Mouse (Mus musculus): ENCODE results near the gene Lrrn4cl. TPM values are rescaled to one million over a fixed set of nuclear protein-coding genes. Genes with fewer than 3 reads are reported as not detected.

The Lrrn4cl gene
- 0.77 and 0.78 TPM in 2 replicates for polyA plus RNA-seq (2016; fragmentation: Nextera tagmentation; extraction: Ambion mirVana)

GRCm38 (mm10) chr19:8850402-8850901 lies at the start of gene Lrrn4cl:
Gene Lrrn4cl, plus strand, starts transcription at chr19:8850768.
- 18% methylated on average over 7 of the region's 7 CpGs for WGBS
- Histone ChIP-seq H3K27ac (ENCODE audit: poor library complexity, severe bottlenecking) (peak within 1 kb of the TSS; percentile 55), H3K4me1 (replicated peaks) (peaks cover 9% of the 10 kb centered on the region), H3K9ac (0 out of 2 replicates have a peak within 1 kb of the TSS, but pooled peaks have one; percentile 44), H3K4me3 (no peak within 1 kb of the TSS), H3K27me3 (replicated peaks) (no peaks in the 10 kb centered on the region), H3K4me2 (peak within 1 kb of the TSS; percentile 44), H3K9me3 (replicated peaks) (no peaks in the 10 kb centered on the region), H3K36me3 (peaks cover 33% of the 10 kb centered on the region)
- ATAC-seq (ENCODE audit: insufficient number of reproducible peaks, low FRiP score): peak; percentile 44; the same call in 1 of the 2 replicates

- Histone ChIP-seq H3K9me3 (replicated peaks) (no peaks in the 10 kb centered on the region), H3K4me1 (replicated peaks) (peaks cover 17% of the 10 kb centered on the region), H3K27ac (ENCODE audit: poor library complexity, severe bottlenecking) (peak within 1 kb of the TSS; percentile 69), H3K27me3 (replicated peaks) (no peaks in the 10 kb centered on the region), H3K4me3 (peak within 1 kb of the TSS; percentile 67), H3K36me3 (peaks cover 28% of the 10 kb centered on the region), H3K9ac (peak within 1 kb of the TSS; percentile 64), H3K4me2 (peak within 1 kb of the TSS; percentile 72)
- peak; percentile 97 for ATAC-seq (ENCODE audit: insufficient number of reproducible peaks, low FRiP score)
- under 1% methylated on average over 29 of the region's 30 CpGs for WGBS
Measured at GRCm38 (mm10) chr19:8802130-8802821, 48.3 kb upstream of the Lrrn4cl start, which contains the start of gene Zbtb3. Gene Zbtb3, plus strand, starts transcription at chr19:8802555.

GRCm38 (mm10) chr19:8803204-8803780 lies 47.3 kb upstream of the Lrrn4cl start:
- Histone ChIP-seq H3K27ac (ENCODE audit: poor library complexity, severe bottlenecking) (no peak overlapping the region), H3K4me2 (peak overlapping the region; percentile 72), H3K4me3 (0 out of 2 replicates have a peak overlapping the region, but pooled peaks have one; percentile 67), H3K4me1 (replicated peaks) (peaks cover 12% of the 10 kb centered on the region), H3K9ac (no peak overlapping the region), H3K9me3 (replicated peaks) (no peaks in the 10 kb centered on the region), H3K36me3 (peaks cover 38% of the 10 kb centered on the region), H3K27me3 (replicated peaks) (no peaks in the 10 kb centered on the region)
- 85% methylated on average over 9 of the region's 9 CpGs for WGBS
- no peak for ATAC-seq (ENCODE audit: insufficient number of reproducible peaks, low FRiP score)

- 86% methylated on average over 11 of the region's 11 CpGs for WGBS
- Histone ChIP-seq H3K4me3 (no peak overlapping the region), H3K27ac (ENCODE audit: poor library complexity, severe bottlenecking) (no peak overlapping the region), H3K4me1 (replicated peaks) (peaks cover 12% of the 10 kb centered on the region), H3K9me3 (replicated peaks) (no peaks in the 10 kb centered on the region), H3K4me2 (no peak overlapping the region), H3K9ac (no peak overlapping the region), H3K36me3 (peaks cover 43% of the 10 kb centered on the region), H3K27me3 (replicated peaks) (no peaks in the 10 kb centered on the region)
- no peak for ATAC-seq (ENCODE audit: insufficient number of reproducible peaks, low FRiP score)
Measured at GRCm38 (mm10) chr19:8803879-8804660, 46.5 kb upstream of the Lrrn4cl start.

GRCm38 (mm10) chr19:8806810-8807209 lies 43.8 kb upstream of the Lrrn4cl start:
- WGBS: 89% methylated on average over 5 of the region's 5 CpGs
- Histone ChIP-seq H3K4me2 (no peak overlapping the region), H3K27me3 (replicated peaks) (no peaks in the 10 kb centered on the region), H3K9ac (no peak overlapping the region), H3K27ac (ENCODE audit: poor library complexity, severe bottlenecking) (no peak overlapping the region), H3K36me3 (peaks cover 64% of the 10 kb centered on the region), H3K4me1 (replicated peaks) (peaks cover 12% of the 10 kb centered on the region), H3K9me3 (replicated peaks) (no peaks in the 10 kb centered on the region), H3K4me3 (no peak overlapping the region)
- no peak for ATAC-seq (ENCODE audit: insufficient number of reproducible peaks, low FRiP score)

GRCm38 (mm10) chr19:8815812-8816211 lies 34.8 kb upstream of the Lrrn4cl start:
- Histone ChIP-seq H3K4me2 (no peak overlapping the region), H3K4me1 (replicated peaks) (peaks cover 15% of the 10 kb centered on the region), H3K4me3 (no peak overlapping the region), H3K27ac (ENCODE audit: poor library complexity, severe bottlenecking) (no peak overlapping the region), H3K36me3 (peaks cover 54% of the 10 kb centered on the region), H3K9me3 (replicated peaks) (no peaks in the 10 kb centered on the region), H3K9ac (no peak overlapping the region), H3K27me3 (replicated peaks) (no peaks in the 10 kb centered on the region)
- no peak for ATAC-seq (ENCODE audit: insufficient number of reproducible peaks, low FRiP score)
- 81% methylated on average over 11 of the region's 11 CpGs for WGBS

- Histone ChIP-seq H3K4me3 (no peak overlapping the region), H3K27me3 (replicated peaks) (no peaks in the 10 kb centered on the region), H3K36me3 (peaks cover 45% of the 10 kb centered on the region), H3K27ac (ENCODE audit: poor library complexity, severe bottlenecking) (no peak overlapping the region), H3K4me2 (peak overlapping the region; percentile 17; the same call in 1 of the 2 replicates), H3K9ac (peak overlapping the region; percentile 30; the same call in 1 of the 2 replicates), H3K4me1 (replicated peaks) (peaks cover 18% of the 10 kb centered on the region), H3K9me3 (replicated peaks) (no peaks in the 10 kb centered on the region)
- ATAC-seq (ENCODE audit: insufficient number of reproducible peaks, low FRiP score): no peak
- 82% methylated on average over 3 of the region's 3 CpGs for WGBS
Measured at GRCm38 (mm10) chr19:8817001-8817400, 33.6 kb upstream of the Lrrn4cl start.

- no peak for ATAC-seq (ENCODE audit: insufficient number of reproducible peaks, low FRiP score)
- WGBS: 26% methylated on average over 14 of the region's 14 CpGs
- H3K4me3 ChIP-seq: peak overlapping the region; percentile 97
- peaks cover 39% of the 10 kb centered on the region for H3K36me3 ChIP-seq
- peaks cover 26% of the 10 kb centered on the region for H3K4me1 ChIP-seq (replicated peaks)
- H3K4me2 ChIP-seq: peak overlapping the region; percentile 95
- H3K9ac ChIP-seq: peak overlapping the region; percentile 86
- H3K9me3 ChIP-seq (replicated peaks): no peaks in the 10 kb centered on the region
- H3K27ac ChIP-seq (ENCODE audit: poor library complexity, severe bottlenecking): peak overlapping the region; percentile 99
- H3K27me3 ChIP-seq (replicated peaks): no peaks in the 10 kb centered on the region
Measured at GRCm38 (mm10) chr19:8818301-8818798, 32.2 kb upstream of the Lrrn4cl start.

- peak within 1 kb of the TSS; percentile 99 for H3K27ac ChIP-seq (ENCODE audit: poor library complexity, severe bottlenecking)
- H3K4me2 ChIP-seq: peak within 1 kb of the TSS; percentile 95
- peak within 1 kb of the TSS; percentile 98 for H3K9ac ChIP-seq
- H3K4me1 ChIP-seq (replicated peaks): peaks cover 26% of the 10 kb centered on the region
- no peaks in the 10 kb centered on the region for H3K9me3 ChIP-seq (replicated peaks)
- ATAC-seq (ENCODE audit: insufficient number of reproducible peaks, low FRiP score): peak; percentile 88
- H3K4me3 ChIP-seq: peak within 1 kb of the TSS; percentile 97
- peaks cover 40% of the 10 kb centered on the region for H3K36me3 ChIP-seq
- under 1% methylated on average over 33 of the region's 33 CpGs for WGBS
- no peaks in the 10 kb centered on the region for H3K27me3 ChIP-seq (replicated peaks)
Measured at GRCm38 (mm10) chr19:8818801-8819595, 31.6 kb upstream of the Lrrn4cl start, which contains the start of gene Ttc9c. Gene Ttc9c, minus strand, starts transcription at chr19:8819333.
